Mouse (Mus musculus) right cerebral cortex, postnatal 14 days (tissue): Measurements from ENCODE around the gene Mmp2.
A peak's percentile ranks its signal among the peaks of the same experiment; 100 is the strongest.
"Not testable (repeated sequence)": the region's sequence is repeated elsewhere in the genome, so short reads cannot be mapped to it uniquely, and the experiment has no call there.

Source experiments
- DNase-seq: peaks from one replicate; pipeline ENCODE4 v3.0.0; 2022

Mmp2 gene

DNA sequence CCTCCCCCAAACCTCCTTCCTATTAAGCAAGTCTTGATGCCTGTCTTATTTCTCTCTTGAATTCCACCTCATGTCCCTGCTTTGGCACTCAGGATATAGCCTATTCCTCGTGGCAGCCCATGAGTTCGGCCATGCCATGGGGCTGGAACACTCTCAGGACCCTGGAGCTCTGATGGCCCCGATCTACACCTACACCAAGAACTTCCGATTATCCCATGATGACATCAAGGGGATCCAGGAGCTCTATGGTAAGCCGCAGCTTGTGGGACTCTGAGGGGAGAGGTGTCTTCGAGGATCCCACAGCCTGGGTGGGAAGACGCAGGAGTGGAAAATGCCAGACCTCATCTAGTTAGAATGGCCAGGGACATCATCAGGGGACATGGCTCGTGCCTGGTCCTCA, 12.1 kb downstream of the Mmp2 start:
- DNase-seq = no peak

- no peak for DNase-seq
Observed at GRCm38 (mm10) chr8:92839876-92840275, 12.8 kb downstream of the Mmp2 start.

GRCm38 (mm10) chr8:92846684-92847083, 19.6 kb downstream of the Mmp2 start:
- no peak for DNase-seq

- DNase-seq = no peak
Observed at GRCm38 (mm10) chr8:92847299-92847698, 20.2 kb downstream of the Mmp2 start.

GRCm38 (mm10) chr8:92849261-92849660, 22.2 kb downstream of the Mmp2 start:
- no peak for DNase-seq

DNA sequence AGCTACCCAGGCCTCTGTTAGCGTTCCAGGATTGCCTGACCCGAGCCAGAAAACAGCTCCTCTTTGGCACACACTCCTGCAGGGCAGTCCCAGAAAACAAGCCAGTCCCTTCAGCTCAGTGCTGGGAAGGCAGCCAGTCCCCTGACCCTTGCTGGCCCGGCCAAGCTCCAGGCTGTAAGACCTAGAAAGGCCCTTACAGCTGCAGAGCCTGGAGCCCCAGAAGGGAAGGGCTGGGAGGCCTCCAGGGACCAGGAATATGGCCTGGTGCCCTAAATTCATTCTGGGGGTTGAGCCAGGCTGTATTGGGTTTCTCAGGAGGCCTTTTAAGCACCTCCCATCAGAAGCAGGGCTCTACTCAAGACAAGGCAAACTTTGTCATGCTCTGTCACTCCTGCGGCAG, 23.1 kb downstream of the Mmp2 start:
- DNase-seq = peak; percentile 58

DNA sequence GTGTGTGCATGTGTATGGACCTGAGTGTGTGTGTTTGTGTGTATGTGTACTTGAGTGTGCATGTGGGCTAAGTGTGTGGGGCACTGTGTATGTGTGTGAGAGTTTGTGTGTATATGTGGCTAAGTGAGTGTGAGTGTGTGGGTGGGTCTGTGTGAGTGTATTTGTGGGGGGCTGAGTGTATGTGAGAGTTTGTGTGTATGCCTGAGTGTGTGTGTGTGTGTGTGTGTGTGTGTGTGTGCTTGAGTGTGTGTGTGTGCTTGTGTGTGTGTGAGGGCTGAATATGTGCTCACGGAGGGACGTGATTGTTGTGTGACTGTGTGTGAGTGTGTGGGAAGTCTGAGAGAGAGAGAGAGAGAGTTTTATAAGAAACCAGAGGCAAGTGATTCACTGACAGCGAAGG, 24.3 kb downstream of the Mmp2 start:
- DNase-seq = no peak

- no peak for DNase-seq
Observed at GRCm38 (mm10) chr8:92853188-92853983, 26.3 kb downstream of the Mmp2 start.

GRCm38 (mm10) chr8:92854673-92855072, 27.6 kb downstream of the Mmp2 start:
- DNase-seq = no peak

DNA sequence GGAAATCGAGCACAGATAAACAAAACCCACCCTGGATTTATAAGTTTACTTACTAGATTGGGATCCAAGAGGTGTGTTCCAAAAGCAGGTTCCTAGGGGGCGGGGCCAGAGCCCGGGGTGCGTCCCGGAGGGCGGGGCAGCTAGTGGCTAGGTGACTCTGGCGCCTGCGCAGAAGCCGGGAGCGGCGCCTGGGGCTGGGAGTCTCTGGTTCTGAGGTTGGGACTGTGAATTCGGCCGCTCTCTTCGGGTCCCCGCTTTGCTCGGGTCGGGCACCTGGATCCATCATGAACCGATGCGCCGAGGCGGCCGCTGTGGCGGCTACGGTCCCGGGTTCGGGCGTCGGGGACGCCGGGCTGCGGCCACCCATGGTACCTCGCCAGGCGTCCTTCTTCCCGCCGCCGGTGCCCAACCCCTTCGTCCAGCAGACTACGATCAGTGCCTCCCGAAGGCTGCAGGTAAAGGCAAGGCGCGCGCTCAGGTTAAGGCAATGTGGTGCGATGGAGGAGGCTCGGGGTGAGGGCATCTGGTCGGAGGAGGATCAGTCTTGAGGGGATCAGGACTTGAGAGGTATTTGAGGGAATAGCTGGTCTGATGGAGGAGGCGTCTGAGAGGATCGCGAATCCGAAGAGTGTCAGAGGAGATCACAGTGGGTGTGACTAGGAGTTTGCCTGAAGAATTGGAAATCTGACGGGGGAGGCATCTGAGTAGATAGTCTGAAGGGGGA, 28.2 kb downstream of the Mmp2 start, which contains the start of gene Lpcat2:
Lpcat2 (plus strand) TSS at position 169 of the 724 bp plus-strand sequence.
- peak; percentile 77 for DNase-seq

GRCm38 (mm10) chr8:92856273-92856986, 29.3 kb downstream of the Mmp2 start:
- DNase-seq = no peak

- no peak for DNase-seq
Observed at GRCm38 (mm10) chr8:92858475-92859182, 31.5 kb downstream of the Mmp2 start.

DNA sequence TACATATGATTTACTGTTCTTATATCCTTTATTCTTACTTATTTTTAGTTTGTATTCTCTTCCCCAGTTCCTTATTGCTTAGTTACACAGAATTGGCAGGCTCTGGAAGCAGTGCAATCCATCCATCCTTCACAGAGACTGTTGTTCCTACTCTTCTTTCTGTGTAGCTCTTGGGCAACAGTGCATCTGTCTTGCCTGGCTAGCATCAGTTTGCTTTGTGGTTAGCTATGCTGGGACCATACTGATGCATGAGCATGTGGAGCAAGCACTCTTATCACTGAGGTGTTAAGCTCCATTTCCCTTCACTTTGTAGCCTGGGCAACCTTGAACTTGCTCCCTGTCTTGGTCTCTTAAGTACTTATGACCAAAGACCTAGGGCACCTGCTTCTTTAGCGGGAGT, 34.9 kb downstream of the Mmp2 start:
- no peak for DNase-seq

- DNase-seq = no peak
Observed at GRCm38 (mm10) chr8:92870281-92870680, 43.2 kb downstream of the Mmp2 start.

GRCm38 (mm10) chr8:92872063-92872759, 45.1 kb downstream of the Mmp2 start:
- DNase-seq = no peak

- DNase-seq = no peak
Observed at GRCm38 (mm10) chr8:92875795-92876194, 48.7 kb downstream of the Mmp2 start.

DNA sequence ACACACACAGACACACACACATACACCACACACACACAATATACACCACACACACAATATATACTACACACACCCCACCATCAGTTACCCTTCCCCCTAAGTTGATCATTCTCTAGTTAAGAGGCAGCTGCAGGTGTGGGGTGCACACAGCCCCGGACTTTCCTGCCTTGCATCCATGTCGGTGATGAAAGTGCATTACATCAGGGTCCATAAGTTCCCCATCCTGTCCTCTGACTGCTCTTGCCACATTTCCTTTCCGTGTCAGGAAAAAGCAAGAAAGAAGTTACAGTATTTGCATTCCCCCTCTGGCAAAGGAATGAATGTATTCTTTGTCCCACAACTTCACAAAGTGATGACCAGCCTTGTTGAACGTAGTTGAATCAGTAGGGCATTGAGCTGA, 54.2 kb downstream of the Mmp2 start:
- no peak for DNase-seq

DNA sequence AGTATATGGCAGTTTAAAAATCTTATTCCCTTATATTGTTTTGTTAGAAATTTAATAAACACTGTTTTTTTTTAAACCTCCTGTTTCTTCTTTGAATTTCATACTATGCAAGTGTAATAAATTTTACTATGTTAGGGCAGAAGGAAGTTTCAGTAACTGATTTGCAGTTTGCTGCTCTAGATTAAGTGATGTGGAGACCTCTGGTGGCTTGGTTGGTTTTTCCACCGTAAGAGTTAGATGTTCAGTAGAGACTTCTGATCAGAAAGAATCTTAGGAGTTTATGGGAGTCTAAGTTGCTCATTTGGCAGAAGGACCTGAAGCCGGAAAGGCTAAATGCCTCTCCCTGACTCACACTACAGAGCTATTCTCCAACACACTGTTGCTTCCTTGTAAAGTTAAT, 56.7 kb downstream of the Mmp2 start:
- DNase-seq = no peak

DNA sequence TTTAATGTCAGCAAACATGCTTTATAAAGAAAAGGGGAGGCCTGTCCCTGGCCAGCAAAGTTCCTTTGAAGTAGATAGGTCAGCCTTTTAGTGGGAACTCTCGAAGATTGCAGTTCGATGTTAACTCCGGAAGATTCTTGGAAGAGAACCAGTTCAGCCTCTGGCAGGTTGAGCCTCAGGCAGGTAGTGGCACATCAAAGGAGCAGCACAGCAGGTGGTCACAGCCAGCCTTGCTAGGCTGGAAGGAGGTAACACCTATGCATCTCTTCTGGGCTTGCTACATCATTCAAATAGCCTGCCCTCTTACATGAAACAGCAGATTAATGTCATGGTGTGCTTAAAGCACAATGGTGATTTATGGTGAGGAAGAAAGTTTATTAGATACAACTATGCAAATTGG, 65.1 kb downstream of the Mmp2 start:
- not testable (repeated sequence) for DNase-seq

DNA sequence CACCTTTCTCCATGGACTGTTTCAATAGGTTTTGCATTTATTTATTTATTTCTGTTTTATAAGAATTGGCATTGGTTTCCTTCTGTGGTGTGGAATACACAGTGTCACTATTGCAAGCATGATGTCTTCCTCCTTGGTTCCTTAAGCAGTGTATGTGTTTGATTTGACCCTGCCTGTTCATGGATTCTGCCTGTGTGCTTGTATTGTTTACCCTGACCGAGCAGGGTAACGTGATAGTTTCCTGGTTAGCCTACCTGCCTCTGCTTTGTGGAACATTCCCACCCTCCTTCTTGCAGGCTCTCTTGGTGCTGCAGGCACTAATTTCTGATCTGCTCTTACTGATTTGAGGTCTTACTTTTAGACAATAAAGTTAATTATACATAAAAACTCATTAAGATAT, 66.8 kb downstream of the Mmp2 start:
- DNase-seq = no peak

- DNase-seq = no peak
Observed at GRCm38 (mm10) chr8:92895053-92895452, 68.0 kb downstream of the Mmp2 start.

DNA sequence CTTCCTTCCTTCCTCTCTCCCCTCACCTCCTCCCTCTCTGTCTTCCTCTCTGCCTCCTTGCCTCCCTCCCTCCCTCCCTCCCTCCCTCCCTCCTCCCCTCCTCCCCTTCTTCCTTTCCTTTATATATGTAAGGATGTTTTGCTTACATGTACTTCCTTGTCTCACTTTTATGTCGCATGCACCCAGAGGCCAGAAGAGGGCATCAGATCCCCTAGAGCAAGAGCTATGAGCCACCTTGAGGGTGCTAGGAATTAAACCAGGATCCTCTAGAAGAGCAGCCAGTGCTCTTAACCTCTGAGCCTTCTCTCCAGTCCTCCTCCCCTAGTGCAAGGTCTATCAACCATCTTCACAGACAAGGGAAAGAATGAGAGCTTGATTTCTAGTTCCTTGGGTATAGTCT, 69.0 kb downstream of the Mmp2 start:
- no peak for DNase-seq
